Mouse (Mus musculus) embryonic facial prominence, embryonic 14.5 days (tissue): ENCODE results near the gene Surf2. TPM values are rescaled to one million over a fixed set of nuclear protein-coding genes. Genes with fewer than 3 reads are reported as not detected.
"Not testable (repeated sequence)": the region's sequence is repeated elsewhere in the genome, so short reads cannot be mapped to it uniquely, and the experiment has no call there.

ENCODE experiments used
- ATAC-seq: fragments of 200-750 bp; cut with Nextera tagmentation; 2 replicates; pipeline ENCODE4 v1.8.0; 2017; ENCODE audit warnings: low read depth, moderate number of reproducible peaks, moderate TSS enrichment
- DNase-seq: peaks from one replicate; pipeline ENCODE4 v3.0.0-alpha.2; 2015; ENCODE audit warnings: low spot score
- H3K27ac ChIP-seq: fragments of 300-500 bp; sonication (generic); replicated peaks from 2 replicates; pipeline ENCODE4 v1.5.1; 2014; ENCODE audit warnings: low read depth, mild to moderate bottlenecking, low read length, moderate library complexity
- H3K27me3 ChIP-seq: fragments of 300-500 bp; sonication (generic); replicated peaks from 2 replicates; pipeline ENCODE4 v1.6.1; 2014; ENCODE audit warnings: low read length; ENCODE audit not compliant: control insufficient read depth, insufficient read depth
- H3K36me3 ChIP-seq: fragments of 300-500 bp; sonication (generic); 2 replicates; pipeline ENCODE4 v1.6.1; 2014; ENCODE audit warnings: low read length, mixed read lengths; ENCODE audit not compliant: control insufficient read depth, insufficient read depth
- H3K4me1 ChIP-seq: fragments of 300-500 bp; sonication (generic); 2 replicates; pipeline ENCODE4 v1.6.1; 2014; ENCODE audit warnings: antibody characterized with exemption, low read length; ENCODE audit not compliant: control insufficient read depth, insufficient read depth
- H3K4me2 ChIP-seq: fragments of 300-500 bp; sonication (generic); 2 replicates; pipeline ENCODE4 v1.6.1; 2014; ENCODE audit warnings: low read depth, mild to moderate bottlenecking, low read length, moderate library complexity, mixed read lengths
- H3K4me3 ChIP-seq: fragments of 300-500 bp; sonication (generic); 2 replicates; pipeline ENCODE4 v1.5.1; 2014; ENCODE audit warnings: low read depth, mild to moderate bottlenecking, low read length
- H3K9ac ChIP-seq: fragments of 300-500 bp; sonication (generic); 2 replicates; pipeline ENCODE4 v1.6.1; 2014; ENCODE audit warnings: low read depth, mild to moderate bottlenecking, low read length, moderate library complexity, mixed read lengths
- H3K9me3 ChIP-seq: fragments of 300-500 bp; sonication (generic); 2 replicates; pipeline ENCODE4 v1.6.1; 2016; ENCODE audit warnings: low read length; ENCODE audit not compliant: control insufficient read depth
- whole genome bisulfite sequencing: fragments of 180-500 bp; shearing (Covaris S2); extraction: QIAGEN DNeasy Blood & Tissue Kit; methylation state at CpG from one replicate; pipeline ENCODE4 v1.1.7; 2014; 5-methylcytosine and 5-hydroxymethylcytosine counted together
- polyA plus RNA-seq: library from polyadenylated mRNA; unstranded; fragments of >200 nt; fragmentation: Nextera tagmentation; extraction: Ambion mirVana; gene quantifications from 2 replicates; pipeline ENCODE4 v1.2.1, GENCODE M21; 2014

The Surf2 gene
- 31.2 and 34.3 TPM in 2 replicates for polyA plus RNA-seq

DNA sequence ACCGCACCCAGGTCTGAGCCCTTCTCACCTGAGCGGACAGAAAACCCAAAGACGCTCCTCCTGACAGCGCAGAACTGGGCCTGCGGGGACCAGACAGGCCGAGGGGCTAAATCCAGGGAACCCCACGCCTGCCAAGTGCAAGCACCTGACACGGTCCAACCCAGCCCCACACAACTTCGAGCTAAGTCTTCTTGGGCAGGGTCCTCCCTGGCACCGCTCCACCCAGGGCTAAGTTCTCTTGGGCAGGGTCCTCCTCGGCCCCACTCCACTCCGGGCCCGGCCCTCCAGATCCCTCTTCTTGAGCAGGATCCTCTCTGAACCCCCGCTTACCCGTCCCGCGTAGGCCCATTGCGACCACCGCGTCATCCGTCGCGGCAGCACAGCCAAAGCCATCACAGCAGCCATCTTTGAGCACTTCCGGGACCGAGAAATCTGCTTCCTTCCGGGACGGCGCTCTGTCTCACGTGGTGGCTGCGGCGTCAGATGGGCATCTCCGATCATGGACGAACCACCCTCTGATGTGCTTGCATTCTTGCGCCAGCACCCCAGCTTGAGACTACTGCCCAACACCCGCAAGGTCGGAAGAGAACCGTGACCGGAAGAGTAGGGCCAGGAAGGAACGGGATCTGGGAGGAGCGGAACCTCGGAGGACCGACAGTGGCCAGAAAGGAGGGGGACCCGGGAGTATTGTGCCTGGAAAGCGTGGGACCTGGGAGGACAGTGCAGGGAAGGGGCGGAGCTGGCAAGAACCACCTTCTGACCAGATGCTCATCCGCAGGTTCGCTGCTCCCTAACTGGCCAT, at the start of gene Surf2, which contains the start of gene Surf1:
Gene Surf2, plus strand, starts transcription at position 441 of the 802 bp plus-strand sequence.
Gene Surf1, minus strand, starts transcription at position 604 of the 802 bp plus-strand sequence.
- WGBS: 4% methylated on average over 41 of the region's 47 CpGs
- H3K27ac ChIP-seq: peak within 1 kb of the TSS; percentile 59

DNA sequence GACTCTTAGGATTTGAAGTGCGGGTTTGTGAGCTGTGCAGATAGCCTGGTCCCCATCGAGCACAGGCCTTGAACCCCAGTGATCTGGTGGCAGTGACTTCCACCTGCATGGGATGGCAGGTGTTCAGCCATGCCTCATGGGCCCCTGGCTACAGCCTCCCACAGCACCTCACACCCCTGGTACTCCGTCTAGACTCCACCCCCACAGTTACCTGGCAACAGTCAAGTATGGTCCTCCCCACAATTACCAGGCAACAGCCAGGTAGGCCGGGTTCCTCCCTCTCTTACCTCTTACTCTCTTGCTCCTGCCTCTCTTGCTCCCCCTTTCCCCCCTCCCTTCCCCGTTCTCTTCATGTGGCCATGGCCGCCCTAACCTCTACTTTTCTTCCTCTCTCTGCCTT, 45.5 kb upstream of the Surf2 start:
- no peaks in the 10 kb centered on the region for H3K27me3 ChIP-seq
- ATAC-seq (no peak), DNase-seq (no peak)
- 60% methylated on average over 6 of the region's 6 CpGs for WGBS
- H3K4me2 ChIP-seq: no peak overlapping the region
- H3K36me3 ChIP-seq: no peaks in the 10 kb centered on the region
- H3K27ac ChIP-seq: no peak overlapping the region
- no peak overlapping the region for H3K4me3 ChIP-seq
- H3K9me3 ChIP-seq: no peaks in the 10 kb centered on the region
- H3K9ac ChIP-seq: no peak overlapping the region
- no peaks in the 10 kb centered on the region for H3K4me1 ChIP-seq

More for the DNA sequence above, at the start of gene Surf2, which contains the start of gene Surf1:
- H3K36me3 ChIP-seq: peaks cover 68% of the 10 kb centered on the region
- peak within 1 kb of the TSS; percentile 91 for H3K4me2 ChIP-seq
- H3K9me3 ChIP-seq: no peaks in the 10 kb centered on the region
- H3K27me3 ChIP-seq: no peaks in the 10 kb centered on the region
- H3K9ac ChIP-seq: peak within 1 kb of the TSS; percentile 79
- peaks cover 22% of the 10 kb centered on the region for H3K4me1 ChIP-seq
- ATAC-seq (peak; percentile 76), DNase-seq (peak; percentile 87)
- H3K4me3 ChIP-seq: peak within 1 kb of the TSS; percentile 63

DNA sequence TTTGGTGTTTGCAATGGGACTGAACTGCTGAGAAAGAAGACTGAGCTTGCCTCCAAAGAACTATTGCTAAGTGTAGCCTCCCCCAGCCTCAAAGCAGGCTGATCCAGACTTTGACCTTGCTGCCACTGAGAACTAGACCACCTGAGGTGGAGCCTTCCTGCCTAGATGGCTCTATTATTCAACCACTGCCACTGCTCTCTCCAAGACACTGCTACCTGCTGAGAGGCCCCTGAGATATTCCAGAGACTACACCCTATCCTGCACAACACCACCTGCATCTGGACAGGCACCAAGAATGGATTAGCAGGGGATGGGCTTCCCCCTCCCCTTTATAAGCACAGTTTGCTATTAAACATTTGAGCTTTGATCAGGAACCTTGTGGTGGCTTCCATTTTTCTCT, 37.6 kb upstream of the Surf2 start:
- Histone ChIP-seq H3K4me2 (no peak overlapping the region), H3K4me3 (no peak overlapping the region), H3K27me3 (no peaks in the 10 kb centered on the region), H3K4me1 (no peaks in the 10 kb centered on the region), H3K9me3 (peaks cover 5% of the 10 kb centered on the region; the same call in 1 of the 2 replicates), H3K27ac (no peak overlapping the region), H3K36me3 (no peaks in the 10 kb centered on the region), H3K9ac (no peak overlapping the region)
- ATAC-seq (no peak), DNase-seq (no peak)

DNA sequence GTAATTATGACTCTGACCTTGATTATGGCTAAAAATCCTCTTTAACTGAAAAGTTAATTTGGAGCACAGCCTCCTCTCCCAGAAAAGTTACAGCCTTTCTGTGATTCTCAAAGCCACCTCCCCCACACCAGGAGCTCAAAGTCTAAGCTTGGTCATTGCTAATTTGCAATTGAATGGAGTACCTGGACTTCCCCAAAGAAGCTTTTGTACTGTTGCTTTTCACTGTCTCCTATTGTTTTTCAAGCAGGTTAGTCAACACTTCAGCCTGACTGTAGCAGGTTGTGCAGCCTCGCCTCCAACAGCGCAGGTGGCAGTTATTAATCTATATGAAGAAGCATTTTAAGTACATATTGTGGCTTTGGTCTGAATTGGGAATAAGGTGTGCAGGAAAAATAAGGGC, 30.6 kb upstream of the Surf2 start:
- DNase-seq, H3K4me2 ChIP-seq, H3K27ac ChIP-seq, ATAC-seq, H3K4me3 ChIP-seq, H3K27me3 ChIP-seq, H3K4me1 ChIP-seq, H3K9ac ChIP-seq: not testable (repeated sequence)
- peaks cover 10% of the 10 kb centered on the region; the same call in 1 of the 2 replicates for H3K9me3 ChIP-seq
- H3K36me3 ChIP-seq: peaks cover 21% of the 10 kb centered on the region
- WGBS: 92% methylated on average over 2 of the region's 2 CpGs

DNA sequence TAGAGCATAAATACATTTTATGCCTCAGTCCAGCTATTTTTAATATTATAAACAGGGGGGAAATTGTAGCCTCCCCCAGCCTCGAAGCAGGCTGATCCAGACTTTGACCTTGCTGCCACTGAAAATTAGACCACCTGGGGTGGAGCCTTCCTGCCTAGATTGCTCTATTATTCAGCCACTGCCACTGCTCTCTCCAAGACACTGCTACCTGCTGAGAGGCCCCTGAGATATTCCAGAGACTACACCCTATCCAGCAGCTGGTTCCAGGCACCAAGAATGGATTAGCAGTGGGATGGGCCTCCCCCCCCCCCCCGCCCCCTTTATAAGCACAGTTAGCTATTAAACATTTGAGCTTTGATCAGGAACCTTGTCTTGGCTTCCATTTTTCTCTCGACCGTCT, 30.0 kb upstream of the Surf2 start:
- not testable (repeated sequence) for H3K9ac ChIP-seq, H3K27ac ChIP-seq, H3K4me2 ChIP-seq, DNase-seq, ATAC-seq, H3K27me3 ChIP-seq, H3K4me3 ChIP-seq, H3K4me1 ChIP-seq
- Histone ChIP-seq H3K36me3 (peaks cover 27% of the 10 kb centered on the region), H3K9me3 (peaks cover 10% of the 10 kb centered on the region; the same call in 1 of the 2 replicates)
- WGBS: 69% methylated on average over 3 of the region's 4 CpGs

DNA sequence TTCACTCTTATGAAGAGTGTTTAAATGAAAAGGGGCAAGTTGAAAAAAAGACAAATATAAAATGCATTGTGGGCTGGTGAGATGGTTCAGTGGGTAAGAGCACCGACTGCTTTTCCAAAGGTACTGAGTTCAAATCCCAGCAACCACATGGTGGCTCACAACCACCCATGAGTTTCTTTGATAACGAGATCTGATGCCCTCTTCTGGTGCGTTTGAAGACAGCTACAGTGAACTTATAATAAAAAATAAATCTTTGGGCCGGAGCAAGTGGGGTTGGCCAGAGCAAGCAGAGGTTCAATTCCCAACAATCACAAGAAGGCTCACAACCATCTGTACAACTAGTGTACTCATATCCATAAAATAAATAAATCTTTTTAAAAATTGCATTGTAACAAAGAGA, 20.3 kb upstream of the Surf2 start:
- ATAC-seq (no peak), DNase-seq (no peak)
- H3K27ac ChIP-seq: no peak overlapping the region
- H3K27me3 ChIP-seq: no peaks in the 10 kb centered on the region
- no peaks in the 10 kb centered on the region for H3K4me1 ChIP-seq
- no peak overlapping the region for H3K4me2 ChIP-seq
- H3K9ac ChIP-seq: no peak overlapping the region
- WGBS: 87% methylated on average over 4 of the region's 4 CpGs
- H3K36me3 ChIP-seq: peaks cover 84% of the 10 kb centered on the region
- H3K9me3 ChIP-seq: no peaks in the 10 kb centered on the region
- H3K4me3 ChIP-seq: no peak overlapping the region

DNA sequence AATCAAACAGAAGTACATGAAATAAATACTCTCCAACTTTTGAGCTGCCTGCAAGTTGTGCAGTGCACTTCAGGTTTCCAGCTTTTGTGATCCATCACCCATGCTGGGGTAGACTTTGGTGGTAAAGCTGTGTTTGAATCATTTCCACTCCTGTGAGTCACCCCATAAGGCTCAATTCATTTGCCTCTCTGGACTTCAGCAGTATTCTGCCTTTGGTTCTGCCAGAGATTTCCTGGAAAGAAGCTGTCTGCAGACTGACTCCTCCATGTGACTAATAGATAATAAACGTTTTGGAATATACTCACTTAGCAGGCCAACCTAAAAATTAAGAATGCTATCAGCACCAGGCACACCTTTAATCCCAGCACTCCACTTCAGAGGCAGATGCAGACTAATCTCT, 15.4 kb upstream of the Surf2 start:
- H3K4me3 ChIP-seq: no peak overlapping the region
- no peaks in the 10 kb centered on the region for H3K9me3 ChIP-seq
- H3K4me1 ChIP-seq: peaks cover 11% of the 10 kb centered on the region
- H3K27ac ChIP-seq: no peak overlapping the region
- H3K27me3 ChIP-seq: no peaks in the 10 kb centered on the region
- H3K4me2 ChIP-seq: no peak overlapping the region
- no peak overlapping the region for H3K9ac ChIP-seq
- H3K36me3 ChIP-seq: peaks cover 53% of the 10 kb centered on the region
- DNase-seq (no peak), ATAC-seq (no peak)
- 81% methylated on average over 1 of the region's 1 CpGs for WGBS

DNA sequence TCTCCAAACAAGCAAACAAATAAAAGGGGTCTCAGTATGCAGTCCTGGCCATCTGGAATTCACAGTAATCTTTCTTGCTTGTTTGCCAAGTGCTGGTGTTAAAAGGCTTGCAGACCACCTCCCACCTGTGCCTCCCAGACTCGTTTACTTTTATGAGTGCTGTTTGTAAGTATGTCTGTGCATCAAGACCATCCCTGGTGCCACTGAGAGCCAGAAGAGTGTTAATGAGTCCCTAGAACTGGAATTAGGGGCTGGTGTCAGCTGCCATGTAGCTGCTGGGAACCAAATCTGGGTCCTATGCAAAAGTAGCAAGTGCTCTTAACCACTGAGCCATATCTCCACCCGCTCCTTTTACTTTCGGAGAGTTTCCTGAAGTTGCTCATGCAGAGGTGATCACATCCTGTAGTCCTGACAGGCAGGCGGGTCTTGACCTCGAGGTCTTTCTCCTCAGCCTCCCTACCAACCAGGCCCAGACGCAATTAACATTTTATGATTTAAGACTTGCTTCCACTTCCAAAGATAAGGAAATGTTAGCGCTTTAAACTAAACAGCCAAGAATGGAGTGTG, 14.2 kb upstream of the Surf2 start:
- H3K9ac ChIP-seq: peak overlapping the region; percentile 80
- WGBS: 18% methylated on average over 7 of the region's 7 CpGs
- H3K27me3 ChIP-seq: no peaks in the 10 kb centered on the region
- DNase-seq (no peak), ATAC-seq (no peak)
- peaks cover 55% of the 10 kb centered on the region for H3K36me3 ChIP-seq
- peaks cover 11% of the 10 kb centered on the region for H3K4me1 ChIP-seq
- H3K4me2 ChIP-seq: peak overlapping the region; percentile 85
- H3K4me3 ChIP-seq: peak overlapping the region; percentile 75
- no peaks in the 10 kb centered on the region for H3K9me3 ChIP-seq
- peak overlapping the region; percentile 80 for H3K27ac ChIP-seq
